Mouse (Mus musculus) left cerebral cortex, postnatal 25 days (tissue): ENCODE results near the gene Klrb1. TPM values are rescaled to one million over a fixed set of nuclear protein-coding genes. Genes with fewer than 3 reads are reported as not detected.
"Not testable (repeated sequence)": the region's sequence is repeated elsewhere in the genome, so short reads cannot be mapped to it uniquely, and the experiment has no call there.

Experiments used
- DNase-seq, 2 experiments: peaks; one replicate each; pipeline ENCODE4 v3.0.0; 2022; ENCODE audit warnings: low spot score in 2 of 2, mixed read lengths in 1 of 2
- intact Hi-C: fragments of 180-260 bp; cut with DNase I; formaldehyde crosslinking; loops from one replicate; pipeline ENCODE4 v1.15.1; 2025
- total RNA-seq, 2 experiments: library from RNA; stranded (reverse); gene quantifications; 2 replicates each; pipeline ENCODE4 v1.2.3; 2021

Klrb1 gene
- total RNA-seq = not detected

DNA sequence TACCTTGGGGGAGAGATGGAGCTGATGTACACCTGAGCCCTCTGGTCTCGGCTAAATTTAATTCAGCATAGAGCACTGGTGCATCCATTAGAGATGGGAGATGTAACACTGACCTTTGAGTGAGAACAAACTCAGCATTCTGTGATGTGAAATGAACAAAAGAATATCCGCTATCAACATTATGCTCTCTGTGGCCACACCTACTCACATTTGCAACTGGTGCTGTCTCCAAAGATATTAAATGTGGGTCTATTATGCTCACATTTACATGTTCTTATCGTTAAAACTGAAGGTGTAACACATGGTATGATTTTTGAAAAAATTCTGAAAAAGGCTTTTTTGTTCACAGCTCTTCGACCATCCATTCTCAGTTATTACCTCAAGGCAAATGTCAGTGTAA lies at the start of gene Klrb1:
Klrb1 (minus strand) TSS at position 101 of the 400 bp plus-strand sequence.
- DNase-seq = no peak
- intact Hi-C loops = no loop called here

DNA sequence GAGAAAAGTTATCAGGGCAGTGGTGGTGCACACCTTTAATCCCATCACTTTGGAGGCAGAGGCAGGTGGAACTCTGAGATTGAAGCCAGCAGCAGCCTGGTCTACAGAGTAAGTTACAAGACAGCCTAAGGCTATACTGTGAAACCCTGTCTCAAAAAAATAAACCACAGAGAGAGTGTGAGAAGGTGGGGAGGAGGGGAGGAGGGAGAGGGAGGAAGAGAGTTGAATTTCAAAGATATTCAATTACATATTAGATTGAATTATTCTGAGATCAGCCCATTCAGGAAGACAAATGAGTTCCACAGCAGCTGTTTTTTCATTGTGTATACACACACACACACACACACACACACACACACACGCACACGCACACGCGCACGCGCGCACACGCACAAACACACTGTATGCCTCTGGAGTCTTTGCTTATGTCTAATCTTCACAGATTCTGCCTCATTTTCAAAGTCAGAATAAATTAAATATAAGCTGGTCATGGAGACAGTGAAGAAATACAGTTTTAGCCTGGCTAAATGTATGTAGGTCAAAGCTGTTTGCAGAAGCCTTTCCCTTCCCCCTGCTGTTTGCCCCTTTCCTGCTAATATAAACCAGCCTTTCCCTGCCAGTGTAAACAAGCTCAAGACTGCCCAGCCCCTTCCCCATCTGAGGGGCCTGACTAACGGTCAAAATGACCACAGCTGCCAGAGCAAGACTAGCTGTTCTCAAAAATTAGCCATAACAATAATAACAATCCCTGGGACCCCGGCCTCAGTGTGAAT lies 46.8 kb upstream of the Klrb1 start:
- no peak for DNase-seq
- intact Hi-C loops = loop anchor here (10.0 kb wide), 1 partner anchor 765 kb away; the partner anchor contains the start of gene Gabarapl1

DNA sequence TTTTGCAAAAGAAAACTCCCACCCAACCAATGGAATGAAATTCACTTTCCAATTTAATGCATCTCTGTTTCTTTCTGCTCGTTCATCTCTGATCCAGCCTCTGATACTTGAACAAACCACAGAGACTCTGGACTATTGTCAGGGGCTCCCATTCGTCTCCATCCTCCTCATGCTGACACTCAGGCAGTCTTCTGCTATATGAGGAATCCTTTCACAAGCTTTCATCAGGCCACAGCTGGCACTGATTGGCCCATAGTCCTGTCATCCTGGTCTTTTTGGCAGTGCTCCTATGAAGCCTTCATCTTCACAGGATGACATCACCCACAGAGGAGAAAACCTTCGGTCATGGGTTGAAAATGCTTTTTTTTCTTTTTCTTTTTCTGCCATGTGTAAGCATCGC lies 45.2 kb upstream of the Klrb1 start:
- intact Hi-C loops = loop anchor here (10.0 kb wide), 1 partner anchor 767 kb away; the partner anchor contains the start of gene Gabarapl1
- no peak for DNase-seq

DNA sequence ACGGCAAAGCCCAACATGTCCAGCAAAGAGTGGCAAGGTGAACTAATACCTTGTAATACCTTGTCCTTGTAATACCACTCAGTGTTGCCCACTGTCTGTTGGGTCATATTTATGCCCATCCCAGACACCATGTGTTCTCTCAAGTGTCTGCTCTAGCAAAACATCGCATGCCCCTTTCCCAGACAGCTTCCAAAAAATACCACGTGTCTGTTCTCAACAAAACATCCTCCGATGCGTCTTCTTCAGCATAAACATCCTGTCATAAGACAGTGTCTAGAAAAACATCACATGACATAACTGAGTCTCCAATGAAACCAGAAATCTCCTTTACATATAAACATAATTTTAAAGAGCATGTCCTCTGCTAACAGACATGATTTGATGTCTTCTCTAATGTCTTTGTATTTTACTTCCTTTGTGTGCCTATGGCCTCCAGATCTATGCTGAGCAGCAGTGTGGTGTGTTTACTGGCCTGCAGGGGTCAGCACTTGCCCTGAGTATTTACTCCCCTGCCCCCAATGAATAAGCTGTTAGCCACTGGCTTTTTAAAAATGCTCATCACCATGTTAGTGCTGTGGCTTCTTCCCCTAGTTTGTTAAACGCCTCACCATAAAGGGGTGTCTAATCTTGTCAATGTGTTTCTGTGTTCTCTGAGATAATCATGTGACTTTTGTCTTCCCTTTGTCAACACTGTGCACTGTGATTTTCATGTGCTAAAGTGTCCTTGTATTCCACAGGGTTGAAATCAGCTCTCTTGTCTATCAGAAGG lies 43.8 kb upstream of the Klrb1 start:
- intact Hi-C loops = loop anchor here (10.0 kb wide), 1 partner anchor 768 kb away; the partner anchor contains the start of gene Gabarapl1
- DNase-seq = peak; percentile 21 to 27

DNA sequence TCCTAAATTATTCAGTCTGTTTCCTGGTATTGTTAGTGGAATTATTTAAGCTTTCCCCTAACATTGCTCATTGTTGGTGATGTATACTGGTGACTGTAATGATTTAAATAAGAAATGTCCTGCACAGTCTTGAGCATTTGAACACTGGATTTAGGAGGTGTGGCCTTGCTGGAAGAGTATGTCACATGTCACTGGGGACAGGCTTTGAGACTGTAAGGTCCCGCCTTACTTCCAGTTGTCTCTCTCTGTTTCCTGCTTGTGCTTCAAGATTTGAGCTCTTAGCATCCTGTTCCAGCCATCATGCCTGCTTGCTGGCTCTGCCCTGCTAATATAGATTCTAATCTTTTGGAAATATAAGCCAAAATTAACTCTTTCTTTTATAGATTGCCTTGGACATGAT lies 42.4 kb upstream of the Klrb1 start:
- intact Hi-C loops = loop anchor here (10.0 kb wide), 1 partner anchor 770 kb away; the partner anchor contains the start of gene Gabarapl1
- DNase-seq = no peak

DNA sequence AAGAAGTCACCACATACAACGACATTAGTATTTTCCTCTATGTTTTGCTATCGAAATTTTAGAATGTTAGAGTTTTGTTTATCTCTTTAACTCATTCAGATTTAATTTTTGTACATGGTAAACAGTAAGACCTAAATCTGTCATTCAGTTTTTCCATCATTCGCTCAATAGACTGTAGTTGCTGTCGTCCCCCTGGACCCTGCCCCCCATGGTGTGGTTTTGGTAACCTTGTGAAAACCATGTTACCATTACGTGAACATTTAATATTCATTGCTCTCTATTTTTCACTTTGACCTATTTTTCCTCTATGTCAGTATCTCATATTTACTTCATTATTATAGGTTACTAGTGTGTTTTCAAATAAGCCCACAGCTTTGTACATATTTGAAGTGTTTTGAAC lies 41.7 kb upstream of the Klrb1 start:
- no peak for DNase-seq
- intact Hi-C loops = loop anchor here (1.0 to 10.0 kb wide), 2 partner anchors 39 to 770 kb away; partner anchors contain the start of gene Gabarapl1

DNA sequence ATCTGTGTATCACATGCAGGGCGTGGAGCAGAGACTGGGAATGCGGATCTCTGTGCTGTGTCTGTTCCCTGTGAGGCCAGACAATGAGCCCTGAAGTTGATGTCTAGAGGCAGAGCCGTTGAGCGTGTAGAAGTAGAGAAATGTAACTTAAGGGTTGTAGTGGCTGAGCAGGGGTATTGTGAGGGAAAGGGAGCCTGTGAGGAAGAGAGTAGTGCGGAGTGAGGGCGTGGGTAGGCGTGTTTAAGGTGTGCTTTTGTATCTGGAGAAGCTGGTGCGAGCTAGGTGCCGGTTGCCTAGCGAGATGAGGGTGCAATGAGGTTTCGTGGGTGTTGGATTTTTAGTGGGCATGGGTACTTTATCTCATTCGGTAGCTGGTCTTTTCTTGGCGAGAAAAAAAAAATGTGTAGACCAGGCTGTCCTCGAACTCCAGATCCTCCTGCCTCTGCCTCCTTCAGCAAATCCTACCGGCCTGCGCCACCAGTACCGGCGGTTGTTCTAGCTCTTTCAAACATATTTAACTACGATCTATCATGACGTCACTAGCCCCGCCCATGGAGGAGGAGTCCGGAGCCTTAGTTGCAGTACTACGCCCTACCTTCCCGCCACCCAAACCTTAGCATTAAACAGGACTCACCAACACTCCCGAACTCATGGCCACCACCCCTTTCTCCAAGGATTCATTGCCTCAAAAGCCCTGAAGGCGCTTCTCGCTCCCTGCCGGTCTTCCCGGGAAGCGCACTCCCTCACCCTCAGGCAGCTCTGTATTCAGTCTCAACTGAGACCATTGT lies 41.1 kb upstream of the Klrb1 start:
- intact Hi-C loops = loop anchor here (1.0 to 10.0 kb wide), 2 partner anchors 39 to 771 kb away; partner anchors contain the start of gene Gabarapl1
- DNase-seq = peak; percentile 97 to 100

DNA sequence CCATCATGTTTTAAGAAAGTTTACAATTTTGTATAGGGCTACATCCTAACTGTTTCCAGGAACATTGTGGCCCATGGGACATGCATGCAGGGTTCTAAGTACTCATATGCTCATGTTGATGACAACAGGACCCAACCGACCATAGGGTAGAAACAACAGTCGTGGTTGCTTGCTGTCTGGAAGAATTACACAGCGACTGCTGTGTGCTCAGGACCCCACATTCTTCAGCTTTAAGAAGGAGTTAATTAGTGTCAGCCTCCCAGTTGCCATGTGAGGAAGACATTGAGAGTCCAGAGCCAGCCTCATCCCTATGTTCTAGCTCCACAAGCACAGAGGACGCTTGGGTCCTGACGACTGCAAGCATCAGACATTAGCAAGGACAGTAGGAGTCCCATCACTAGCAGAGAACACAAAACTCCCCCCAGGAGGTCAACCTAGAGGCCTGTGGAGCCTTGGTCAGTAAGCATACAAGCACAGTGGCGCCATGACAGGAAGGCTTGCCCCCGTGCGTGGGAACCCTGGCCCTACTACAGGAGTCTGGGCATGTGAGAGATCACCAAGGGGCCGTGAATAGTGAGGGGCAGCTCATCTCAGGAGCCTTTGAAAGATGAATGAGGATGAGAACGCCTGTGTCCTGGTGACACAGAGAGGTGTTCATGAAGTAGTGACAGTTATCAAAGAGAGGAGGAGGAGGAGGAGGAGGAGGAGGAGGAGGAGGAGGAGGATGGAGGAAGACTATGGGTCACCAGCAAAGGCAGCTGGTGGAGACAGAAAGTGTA lies 40.2 kb upstream of the Klrb1 start:
- not testable (repeated sequence) for DNase-seq
- intact Hi-C loops = loop anchor here (10.0 kb wide), 1 partner anchor 772 kb away; the partner anchor contains the start of gene Gabarapl1

DNA sequence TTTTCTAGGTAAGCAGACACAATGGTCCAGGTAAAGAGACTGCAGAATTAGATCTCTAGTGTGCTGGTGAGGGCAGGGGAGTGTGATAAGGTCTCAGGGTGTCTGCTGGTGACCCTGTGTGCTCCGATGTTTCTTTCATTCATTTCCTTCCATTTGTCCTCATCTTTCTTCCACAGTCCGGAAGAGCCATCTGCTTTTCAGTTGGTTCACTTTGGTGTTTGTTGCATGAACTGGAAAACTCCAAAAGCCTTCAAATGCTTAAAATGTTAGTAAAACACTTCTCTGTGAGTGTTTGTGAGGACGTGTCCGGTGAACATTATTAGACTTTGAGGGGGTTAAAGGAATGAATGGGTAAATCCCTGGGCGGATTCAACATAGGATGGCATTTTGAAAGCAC lies 38.3 kb upstream of the Klrb1 start:
- intact Hi-C loops = loop anchor here (2.0 to 10.0 kb wide), 2 partner anchors 78 to 774 kb away; partner anchors contain the start of gene Gabarapl1
- DNase-seq = peak in 1 of 2 experiments; percentile 21

DNA sequence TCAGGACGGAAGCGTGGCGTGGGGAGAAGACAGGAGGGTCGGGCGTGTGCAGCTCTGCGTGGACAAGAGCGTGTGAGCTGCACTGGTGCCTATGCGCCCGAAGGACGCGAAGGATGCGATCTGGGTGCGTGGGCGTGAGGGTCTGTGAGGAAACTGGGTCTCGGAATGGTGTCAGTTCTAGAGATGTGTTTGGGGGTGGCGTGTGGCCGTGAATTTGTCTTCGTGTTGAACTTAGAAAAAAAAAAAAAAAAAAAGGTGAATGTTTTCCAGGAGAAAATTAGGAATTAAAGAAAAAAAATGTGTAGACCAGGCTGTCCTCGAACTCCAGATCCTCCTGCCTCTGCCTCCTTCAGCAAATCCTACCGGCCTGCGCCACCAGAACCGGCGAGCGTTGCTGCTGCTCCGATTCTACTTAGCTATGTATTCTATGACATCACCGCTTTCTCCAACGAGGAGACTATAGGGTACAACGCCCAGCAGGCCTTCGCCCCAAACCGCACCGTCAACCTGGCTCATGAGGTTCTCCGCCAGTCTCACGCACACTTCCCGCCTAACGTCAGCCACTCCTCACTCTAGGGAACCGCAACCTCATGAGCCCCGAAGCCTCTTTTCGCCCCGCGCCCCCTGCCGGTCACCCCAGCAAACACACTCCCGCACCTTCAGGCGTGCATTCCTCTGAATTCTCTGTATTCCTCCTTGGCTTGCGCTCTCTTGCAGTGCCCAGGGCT lies 37.7 kb upstream of the Klrb1 start:
- DNase-seq = peak; percentile 89 to 95
- intact Hi-C loops = loop anchor here (2.0 to 10.0 kb wide), 2 partner anchors 78 to 774 kb away; partner anchors contain the start of gene Gabarapl1

DNA sequence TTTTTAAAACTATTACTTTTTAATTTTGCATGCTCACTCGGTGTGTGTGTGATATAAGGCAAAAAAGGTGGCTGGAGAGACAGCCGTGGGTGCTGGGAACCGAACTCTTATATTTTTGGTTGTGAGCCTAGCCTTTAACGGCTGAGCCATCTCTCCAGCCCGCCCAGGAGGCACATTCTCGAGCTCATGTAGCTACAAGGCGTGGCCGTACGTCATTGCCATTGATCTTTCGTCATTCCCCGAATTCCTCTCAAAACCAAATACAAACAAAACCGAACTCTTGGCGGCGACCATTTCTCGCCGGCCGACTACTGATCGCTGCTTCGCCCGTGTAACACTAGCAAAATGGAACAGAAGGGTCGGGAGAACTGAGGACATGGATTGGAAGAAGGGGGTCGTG lies 37.2 kb upstream of the Klrb1 start:
- intact Hi-C loops = loop anchor here (2.0 to 10.0 kb wide), 2 partner anchors 79 to 775 kb away; partner anchors contain the start of gene Gabarapl1
- peak; percentile 95 to 97 for DNase-seq

DNA sequence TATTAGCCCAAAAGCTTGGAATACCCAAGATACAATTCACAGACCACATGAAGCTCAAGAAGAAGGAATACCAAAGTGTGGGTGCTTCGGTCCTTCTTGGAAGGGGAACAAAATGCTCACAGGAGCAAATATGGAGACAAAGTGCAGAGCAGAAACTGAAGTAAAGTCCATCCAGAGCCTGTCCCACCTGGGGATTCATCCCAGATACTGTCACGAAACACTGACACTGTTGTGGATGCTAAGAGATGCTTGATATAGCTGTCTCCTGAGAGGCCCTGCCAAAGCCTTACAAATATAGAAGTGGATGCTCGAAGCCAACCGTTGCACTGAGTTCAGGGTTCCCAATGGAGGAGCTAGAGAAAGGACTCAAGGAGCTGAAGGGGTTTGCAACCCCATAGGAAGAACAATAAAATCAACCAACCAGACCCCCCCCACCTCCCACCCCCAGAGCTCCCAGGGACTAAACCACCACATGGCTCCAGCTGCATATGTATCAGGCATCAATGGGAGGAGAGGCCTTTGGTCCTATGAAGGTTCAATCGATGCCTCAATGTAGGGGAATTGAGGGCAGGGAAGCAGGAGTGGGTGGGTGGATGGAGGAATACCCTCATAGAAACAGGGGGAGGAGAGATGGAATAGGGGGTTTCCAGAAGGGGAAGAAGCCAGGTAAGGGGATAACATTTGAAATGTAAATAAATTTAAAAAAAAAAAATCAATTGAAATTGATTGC lies 36.5 kb upstream of the Klrb1 start:
- peak in 1 of 2 experiments; percentile 9 for DNase-seq
- intact Hi-C loops = no loop called here

DNA sequence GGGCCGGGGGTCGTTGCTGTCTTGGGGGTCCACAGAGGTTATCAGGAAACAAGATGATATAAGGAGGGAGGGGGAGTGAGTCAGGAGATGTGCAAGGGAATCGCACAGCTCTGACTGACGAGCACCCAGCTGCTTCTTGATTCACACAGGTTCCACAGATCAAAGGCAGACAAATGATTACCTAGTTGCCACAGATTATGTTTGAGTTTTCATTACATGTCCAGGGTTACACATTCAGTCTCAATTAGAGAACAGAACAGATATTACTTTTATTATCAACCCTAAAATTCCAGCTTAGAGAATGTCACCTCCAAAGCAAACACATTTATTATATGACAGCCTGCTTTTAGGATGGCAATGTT lies 32.5 kb upstream of the Klrb1 start:
- not testable (repeated sequence) for DNase-seq
- intact Hi-C loops = loop anchor here (2.0 kb wide), 1 partner anchor 123 kb away; no protein-coding TSS in a partner anchor

DNA sequence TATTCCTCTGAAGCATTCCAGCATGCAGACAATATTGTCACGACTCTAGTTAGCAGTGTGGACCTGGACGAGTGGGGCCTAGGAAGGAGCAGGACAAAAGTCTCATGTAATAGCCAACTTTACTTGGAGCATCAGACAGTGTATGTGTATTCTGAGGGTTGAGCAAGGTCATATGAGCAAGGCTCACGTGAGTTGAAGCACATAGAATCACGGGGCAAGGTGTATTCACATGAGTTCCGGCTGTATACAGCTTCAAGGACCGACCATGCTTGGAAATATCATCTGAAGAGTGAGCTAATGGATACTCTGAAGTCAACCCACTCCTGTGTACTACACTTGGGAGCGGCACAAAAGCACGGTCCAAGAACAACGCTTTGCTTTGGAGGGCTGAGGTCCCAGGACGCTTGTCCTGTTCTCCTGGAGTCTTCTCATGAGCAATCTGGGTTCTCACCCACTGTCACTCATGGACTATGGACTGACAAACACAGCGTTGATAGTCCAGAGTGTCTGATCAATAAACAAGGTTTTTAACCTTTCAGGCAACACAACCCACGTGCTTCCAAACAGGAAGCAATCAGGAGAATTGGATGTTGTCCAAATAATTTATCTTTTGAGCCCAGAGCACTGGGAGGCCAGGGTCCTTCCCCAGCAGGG lies 32.0 kb upstream of the Klrb1 start:
- intact Hi-C loops = loop anchor here (2.0 kb wide), 1 partner anchor 122 kb away; no protein-coding TSS in a partner anchor
- not testable (repeated sequence) for DNase-seq

DNA sequence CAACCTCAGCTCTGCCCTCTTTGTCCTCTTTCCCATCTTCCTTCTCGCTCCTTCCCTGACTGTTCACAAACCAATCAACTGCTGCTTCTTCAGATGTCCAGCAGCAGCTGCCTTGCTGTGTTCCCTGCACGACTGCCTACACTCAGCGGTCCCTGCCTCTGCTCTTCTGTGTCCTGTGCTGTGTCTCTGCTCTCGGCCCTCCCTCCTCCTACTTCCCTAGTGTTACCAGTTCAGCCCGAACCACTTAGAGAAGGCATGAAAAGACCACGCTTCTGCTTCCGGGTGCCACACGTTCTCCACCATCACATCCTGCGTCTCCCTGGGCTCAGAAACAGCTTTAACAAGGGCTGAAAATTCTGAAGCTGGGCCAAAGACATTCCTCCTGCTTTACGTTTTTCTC lies 31.4 kb upstream of the Klrb1 start:
- intact Hi-C loops = loop anchor here (2.0 kb wide), 1 partner anchor 121 kb away; no protein-coding TSS in a partner anchor
- DNase-seq = peak in 1 of 2 experiments; percentile 45

DNA sequence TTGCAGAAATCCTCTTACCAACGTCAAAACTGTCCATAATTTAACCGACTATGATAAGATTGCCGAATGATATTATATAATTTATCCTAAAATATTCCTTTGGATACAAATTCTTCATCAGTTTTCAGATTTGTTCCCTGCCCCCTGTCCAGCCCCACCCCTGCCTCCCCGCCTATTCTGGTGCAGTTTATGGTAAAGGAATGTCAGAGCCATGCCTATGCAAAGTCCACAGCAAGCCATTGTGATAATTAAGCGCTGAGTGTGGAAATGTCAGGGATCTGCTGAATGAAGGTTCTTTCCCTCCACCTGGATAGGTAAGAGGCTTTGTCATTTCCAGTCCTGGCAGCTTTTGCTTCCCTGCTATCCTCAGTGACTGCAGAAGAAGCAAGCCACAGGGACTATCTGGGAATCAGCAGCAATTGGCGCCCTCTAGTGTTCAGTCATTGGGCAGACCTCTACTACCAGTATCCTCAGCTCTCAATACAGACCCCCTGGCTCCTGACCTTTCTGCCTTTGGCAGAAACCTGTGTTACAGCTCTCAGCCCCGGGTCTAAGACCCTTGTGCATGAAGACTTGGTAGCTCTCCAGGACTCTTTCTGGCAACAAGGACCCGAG lies 30.9 kb upstream of the Klrb1 start:
- DNase-seq = peak; percentile 88 to 95
- intact Hi-C loops = loop anchor here (2.0 kb wide), 2 partner anchors 121 to 149 kb away; no protein-coding TSS in a partner anchor
